Mouse (Mus musculus) embryonic fibroblast, embryonic 13.5 days (primary cell): Measurements from ENCODE around the gene Ttc14.

ENCODE experiments used
- CTCF ChIP-seq: IDR thresholded peaks from 2 replicates; pipeline ENCODE4 v1.5.1; 2011; ENCODE audit warnings: mild to moderate bottlenecking, control low read depth, low read length, moderate library complexity, borderline replicate concordance; ENCODE audit not compliant: insufficient read depth
- POLR2A ChIP-seq: IDR thresholded peaks from 2 replicates; pipeline ENCODE4 v1.6.1; 2011; ENCODE audit warnings: low read depth, mild to moderate bottlenecking, control low read depth, low read length, moderate library complexity

GRCm38 (mm10) chr3:33858939-33859338 lies 59.3 kb downstream of the Ttc14 start:
- TF ChIP-seq CTCF (no peak), POLR2A (no peak)
